Comparison of ENCODE assay signal across 9 mouse cellular contexts in the genomic region with DNA sequence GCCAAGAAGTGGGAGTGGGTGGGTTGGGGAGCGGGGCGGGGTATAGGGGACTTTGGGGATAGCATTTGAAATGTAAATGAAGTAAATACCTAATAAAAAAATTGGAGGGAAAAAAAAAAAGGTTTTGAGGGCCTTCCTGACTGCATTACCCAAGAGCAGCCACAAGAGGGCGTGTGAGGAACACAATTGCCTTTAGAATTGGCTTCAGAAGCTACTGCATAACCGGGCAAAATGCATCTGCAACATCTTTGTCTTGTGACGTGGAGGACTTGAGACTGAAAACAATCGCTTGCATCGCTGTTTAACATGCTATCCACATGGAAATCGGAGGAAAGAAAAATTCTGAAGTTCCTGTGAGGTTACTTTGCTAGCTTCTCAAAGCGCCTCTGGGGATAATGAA.
DNase-seq lines count a peak whose midpoint lies in the region; ATAC-seq and TF ChIP-seq lines count a peak whose summit lies in the region.
"Had no signal": no experiment of that assay in that cellular context is flagged by ENCODE, and none has a peak within 500 bp of the region (broad histone marks: within the 10 kb centered on the region; RNA-seq: fewer than 3 reads in every experiment).

No protein-coding gene starts in this region.

- peak overlapping the region; percentile 16; the same call in 1 of the 2 replicates for H3K4me3 ChIP-seq in hindbrain, embryonic 13.5 days
- H3K4me3 ChIP-seq in left cerebral cortex, adult 2 months, result peak overlapping the region; percentile 39
- peak overlapping the region; percentile 20 for H3K4me3 ChIP-seq in midbrain, embryonic 15.5 days

- CTCF ChIA-PET in Patski (lab: Charles Lee), result interaction anchor here (1.0 to 1.4 kb wide), 4 partner anchors 13 to 1363 kb away, joined by 3 to 6 read pairs (median 4); no protein-coding TSS in a partner anchor

- WGBS in hindbrain, embryonic 13.5 days, result 13% methylated on average over 9 of the region's 9 CpGs
- 7% methylated on average over 9 of the region's 9 CpGs for WGBS in midbrain, embryonic 15.5 days

- POLR2A ChIA-PET in Patski (lab: Charles Lee), result no interaction called here

- H3K9me3 ChIP-seq in hindbrain, embryonic 13.5 days, result no peaks in the 10 kb centered on the region
- H3K9me3 ChIP-seq in midbrain, embryonic 15.5 days, result no peaks in the 10 kb centered on the region

- H3K4me1 ChIP-seq in hindbrain, embryonic 13.5 days (replicated peaks), result no peaks in the 10 kb centered on the region
- peaks cover 6% of the 10 kb centered on the region; the same call in 1 of the 2 replicates for H3K4me1 ChIP-seq in midbrain, embryonic 15.5 days

- peaks cover 11% of the 10 kb centered on the region for H3K27me3 ChIP-seq in Patski
- H3K27me3 ChIP-seq in hindbrain, embryonic 13.5 days, result no peaks in the 10 kb centered on the region
- no peaks in the 10 kb centered on the region for H3K27me3 ChIP-seq in midbrain, embryonic 15.5 days (replicated peaks)

- intact Hi-C loops in left cerebral cortex, adult 2 months (cut with DNase I), result loop anchor here (1.0 to 10.0 kb wide), 5 partner anchors 154 to 1358 kb away; no protein-coding TSS in a partner anchor

- no peaks in the 10 kb centered on the region for H3K36me3 ChIP-seq in hindbrain, embryonic 13.5 days
- no peaks in the 10 kb centered on the region for H3K36me3 ChIP-seq in midbrain, embryonic 15.5 days (replicated peaks)

- peak; percentile 86 for TF ChIP-seq CTCF in Patski (IDR thresholded peaks at IDR 0.05)
- peak; percentile 86 for TF ChIP-seq CTCF in left cerebral cortex, adult 2 months (IDR thresholded peaks at IDR 0.05)

- in situ Hi-C loops in Patski (cut with MboI; ENCODE audit: low pct_unique_long_range_greater_than_20kb), result no loop called here

- H3K9ac ChIP-seq in hindbrain, embryonic 13.5 days, result peak overlapping the region; percentile 49; the same call in 1 of the 2 replicates
- H3K9ac ChIP-seq in midbrain, embryonic 15.5 days, result 0 out of 2 replicates have a peak overlapping the region, but pooled peaks have one; percentile 2

- ATAC-seq in Patski, result no peak
- peak; percentile 89 for ATAC-seq in hindbrain, embryonic 13.5 days (ENCODE audit: low FRiP score)
- peak; percentile 95 for ATAC-seq in midbrain, embryonic 15.5 days (replicated peaks)

- peak overlapping the region; percentile 66; the same call in 1 of the 2 replicates for H3K27ac ChIP-seq in hindbrain, embryonic 13.5 days
- peak overlapping the region; percentile 77 for H3K27ac ChIP-seq in left cerebral cortex, adult 2 months
- peak overlapping the region; percentile 73 for H3K27ac ChIP-seq in midbrain, embryonic 15.5 days
- H3K27ac ChIP-seq: macrophage had no signal

- peak; percentile 12 for DNase-seq in adrenal gland, adult 2 months
- DNase-seq in adrenal gland, adult 8-10 months, result no peak
- DNase-seq in Patski (ENCODE audit: low read depth, low spot score), result no peak
- peak; percentile 86 for DNase-seq in embryo, embryonic 10.5 days (ENCODE audit: low spot score)
- DNase-seq in left cerebral cortex, adult 2 months (ENCODE audit: extremely low spot score in 1 of 2, low spot score in 2 of 2), result peak; percentile 70 to 75
- DNase-seq in thymus, postnatal 0 days (ENCODE audit: low spot score), result no peak

- H3K4me2 ChIP-seq in hindbrain, embryonic 13.5 days, result peak overlapping the region; percentile 43
- H3K4me2 ChIP-seq in midbrain, embryonic 15.5 days, result peak overlapping the region; percentile 38

Comparison
In these comparisons a context has a peak if more than half of its experiments do, and no peak if none do; other contexts are left out.
1. DNase-seq: peak in adrenal gland, adult 2 months (single experiment), embryo, embryonic 10.5 days (single experiment) and left cerebral cortex, adult 2 months (2 of 2); none in adrenal gland, adult 8-10 months (single experiment), Patski (single experiment) and thymus, postnatal 0 days (single experiment).
2. Peak in every context shown above with its lines, with median percentiles within 50 percentile points of each other: H3K27ac ChIP-seq and H3K4me3 ChIP-seq.